Mouse (Mus musculus): ENCODE measurements around the gene Ubald2.
"Not testable (repeated sequence)": the region's sequence is repeated elsewhere in the genome, so short reads cannot be mapped to it uniquely, and the experiment has no call there.

The Ubald2 gene

GRCm38 (mm10) chr11:116433356-116434286 is at the start of gene Ubald2:
Ubald2 (plus strand) TSS chr11:116434094.
- DNase-seq (ENCODE audit: low read depth, low spot score): peak; percentile 100

- DNase-seq (ENCODE audit: low read depth, low spot score): no peak
These were observed 49.7 kb upstream of the Ubald2 start for GRCm38 (mm10) chr11:116384171-116384570.

- DNase-seq (ENCODE audit: low read depth, low spot score): no peak
These were observed 47.9 kb upstream of the Ubald2 start for GRCm38 (mm10) chr11:116385999-116386398.

- DNase-seq (ENCODE audit: low read depth, low spot score): peak; percentile 47
These were observed 46.5 kb upstream of the Ubald2 start for GRCm38 (mm10) chr11:116387086-116388071.

GRCm38 (mm10) chr11:116388841-116389480 is 44.9 kb upstream of the Ubald2 start:
- DNase-seq (ENCODE audit: low read depth, low spot score): no peak

- DNase-seq (ENCODE audit: low read depth, low spot score): no peak
These were observed 39.1 kb upstream of the Ubald2 start for GRCm38 (mm10) chr11:116394769-116395168.

- no peak for DNase-seq (ENCODE audit: low read depth, low spot score)
These were observed 37.5 kb upstream of the Ubald2 start for GRCm38 (mm10) chr11:116396276-116396933.

- DNase-seq (ENCODE audit: low read depth, low spot score): no peak
These were observed 37.0 kb upstream of the Ubald2 start for GRCm38 (mm10) chr11:116396934-116397330.

- DNase-seq (ENCODE audit: low read depth, low spot score): no peak
These were observed 36.2 kb upstream of the Ubald2 start for GRCm38 (mm10) chr11:116397517-116398347.

- DNase-seq (ENCODE audit: low read depth, low spot score): no peak
These were observed 35.6 kb upstream of the Ubald2 start for GRCm38 (mm10) chr11:116398348-116398677.

GRCm38 (mm10) chr11:116400560-116400959 is 33.3 kb upstream of the Ubald2 start:
- no peak for DNase-seq (ENCODE audit: low read depth, low spot score)

GRCm38 (mm10) chr11:116405601-116406000 is 28.3 kb upstream of the Ubald2 start:
- no peak for DNase-seq (ENCODE audit: low read depth, low spot score)

- DNase-seq (ENCODE audit: low read depth, low spot score): no peak
These were observed 27.6 kb upstream of the Ubald2 start for GRCm38 (mm10) chr11:116406231-116406728.

- no peak for DNase-seq (ENCODE audit: low read depth, low spot score)
These were observed 24.9 kb upstream of the Ubald2 start for GRCm38 (mm10) chr11:116409008-116409407.

- not testable (repeated sequence) for DNase-seq (ENCODE audit: low read depth, low spot score)
These were observed 23.5 kb upstream of the Ubald2 start for GRCm38 (mm10) chr11:116410415-116410814.

GRCm38 (mm10) chr11:116411582-116411981 is 22.3 kb upstream of the Ubald2 start:
- no peak for DNase-seq (ENCODE audit: low read depth, low spot score)

GRCm38 (mm10) chr11:116412028-116412827 is 21.7 kb upstream of the Ubald2 start:
- DNase-seq (ENCODE audit: low read depth, low spot score): no peak

GRCm38 (mm10) chr11:116412904-116413630 is 20.8 kb upstream of the Ubald2 start, which contains the start of gene Rnf157:
Rnf157 (minus strand) TSS chr11:116413032.
- peak; percentile 20 for DNase-seq (ENCODE audit: low read depth, low spot score)

Measured in 3T3-L1 (cell line).